Mouse (Mus musculus) right cerebral cortex, postnatal 36 days (tissue): ENCODE measurements around the gene Enc1.

Experiments
- DNase-seq, 2 experiments: peaks; one replicate each; pipeline ENCODE4 v3.0.0; 2022; ENCODE audit warnings: low spot score in 2 of 2, mixed read lengths in 1 of 2

Gene Enc1

GRCm38 (mm10) chr13:97291354-97291753 is 50.4 kb downstream of the Enc1 start:
- DNase-seq = no peak

DNA sequence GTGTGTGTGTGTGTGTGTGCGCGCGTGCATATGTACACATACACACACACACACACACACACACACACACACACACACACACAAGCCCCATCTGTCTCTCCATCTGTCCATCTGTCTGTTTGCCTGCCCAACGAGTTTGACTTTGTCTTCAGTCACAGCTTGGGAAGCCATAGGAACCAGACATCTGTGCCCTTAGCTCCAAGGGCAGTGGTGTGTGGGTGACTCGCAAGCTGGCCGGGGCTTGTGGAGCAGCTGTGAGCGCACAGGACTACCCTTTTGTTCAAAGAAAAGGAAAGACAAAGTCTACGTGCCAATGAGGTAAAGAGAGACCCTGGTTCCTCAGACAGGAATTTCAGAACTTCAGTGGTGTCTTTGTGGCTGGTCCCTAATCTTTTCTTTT is 51.1 kb downstream of the Enc1 start:
- no peak for DNase-seq

DNA sequence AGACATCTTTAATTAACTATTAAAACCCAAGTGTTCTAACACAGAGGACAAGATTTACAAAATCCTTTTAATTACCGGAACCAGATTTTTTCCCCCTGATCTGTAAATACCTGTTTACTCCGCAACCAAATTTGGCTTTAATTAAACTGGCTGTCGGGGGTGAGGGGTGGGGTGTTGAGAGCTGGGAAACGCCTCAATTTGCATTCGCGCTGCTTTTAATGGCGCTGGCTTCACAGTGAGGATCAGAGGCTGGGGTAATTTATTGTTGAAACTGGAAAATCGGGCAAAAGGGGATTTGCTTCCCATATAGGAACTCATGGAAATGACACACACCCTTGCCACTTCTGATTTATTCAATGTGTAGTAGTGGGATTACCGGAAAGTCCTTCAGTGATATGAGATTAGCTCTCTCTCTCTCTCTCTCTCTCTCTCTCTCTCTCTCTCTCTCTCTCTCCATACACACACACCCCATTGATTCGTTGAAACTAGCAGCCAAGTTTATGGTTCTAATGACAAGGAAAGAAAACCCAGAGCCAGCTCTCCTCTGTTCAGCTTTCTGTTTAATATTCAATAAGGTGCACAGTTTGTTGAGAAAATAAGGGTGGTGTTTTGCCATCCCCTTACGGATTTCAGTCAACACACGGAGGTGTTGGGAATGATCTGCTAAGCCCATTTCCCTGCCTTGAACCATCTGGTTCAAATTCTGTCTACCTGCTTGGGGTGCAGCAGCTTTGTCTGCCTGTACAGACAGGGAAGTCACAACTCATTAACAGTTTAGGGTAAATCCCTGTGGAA is 51.7 kb downstream of the Enc1 start:
- no peak for DNase-seq

DNA sequence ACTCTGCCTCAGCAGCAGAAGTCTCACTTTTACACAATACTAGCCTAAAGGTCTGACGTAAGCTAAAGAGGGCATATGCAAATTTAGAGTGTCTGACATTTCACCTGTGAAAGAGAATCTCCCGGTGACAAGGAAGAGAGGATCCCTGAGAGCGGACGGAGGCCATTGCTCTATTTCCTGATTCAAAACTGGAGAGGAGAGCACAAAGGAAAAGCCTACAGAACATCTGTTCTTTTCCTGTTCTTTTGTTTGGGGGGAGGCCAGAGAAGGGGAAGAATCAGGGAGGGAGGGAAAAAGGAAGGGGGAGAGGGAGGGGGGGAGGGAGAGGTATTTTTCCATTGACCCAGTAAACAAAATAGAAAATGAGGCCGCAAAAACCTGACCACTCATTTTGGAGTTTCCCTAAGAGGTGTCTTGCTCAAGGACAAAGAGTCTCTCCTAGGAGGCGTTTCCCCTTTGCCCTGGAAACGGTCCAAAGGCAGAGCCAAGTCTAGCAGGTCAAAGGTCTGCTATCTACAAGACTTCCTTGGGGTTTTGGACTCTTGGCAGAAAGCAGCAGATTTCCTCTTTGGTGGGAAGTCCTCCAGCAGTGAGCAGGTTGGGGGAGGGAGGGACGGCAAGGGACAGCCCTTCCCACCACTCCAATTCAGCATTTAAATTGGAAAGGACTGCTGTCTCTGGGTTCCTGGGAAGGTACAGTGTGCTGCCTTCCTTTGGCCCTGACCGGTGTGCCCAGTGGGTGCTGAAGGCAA is 54.4 kb downstream of the Enc1 start:
- DNase-seq = no peak

DNA sequence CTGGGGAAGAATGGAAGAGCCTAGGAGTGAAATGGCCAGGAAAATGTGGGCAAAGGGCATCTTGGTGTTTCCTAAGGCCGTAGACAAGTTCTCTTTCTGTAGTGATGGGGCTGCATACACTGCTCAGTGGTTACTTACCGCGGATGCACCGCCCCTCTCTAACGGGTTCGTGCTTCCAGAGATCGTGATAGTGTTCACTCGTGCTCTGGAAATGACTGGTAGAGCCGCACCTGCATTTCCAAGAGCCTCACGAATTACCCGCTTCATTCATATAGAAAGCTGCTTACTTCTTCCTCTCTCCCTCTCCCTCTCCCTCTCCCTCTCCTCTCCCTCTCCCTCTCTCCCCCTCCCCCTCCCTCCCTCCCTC is 54.9 kb downstream of the Enc1 start:
- DNase-seq = no peak

- no peak for DNase-seq
Measured at GRCm38 (mm10) chr13:97296281-97296680, 55.4 kb downstream of the Enc1 start.

GRCm38 (mm10) chr13:97296757-97297156 is 55.9 kb downstream of the Enc1 start:
- no peak for DNase-seq

DNA sequence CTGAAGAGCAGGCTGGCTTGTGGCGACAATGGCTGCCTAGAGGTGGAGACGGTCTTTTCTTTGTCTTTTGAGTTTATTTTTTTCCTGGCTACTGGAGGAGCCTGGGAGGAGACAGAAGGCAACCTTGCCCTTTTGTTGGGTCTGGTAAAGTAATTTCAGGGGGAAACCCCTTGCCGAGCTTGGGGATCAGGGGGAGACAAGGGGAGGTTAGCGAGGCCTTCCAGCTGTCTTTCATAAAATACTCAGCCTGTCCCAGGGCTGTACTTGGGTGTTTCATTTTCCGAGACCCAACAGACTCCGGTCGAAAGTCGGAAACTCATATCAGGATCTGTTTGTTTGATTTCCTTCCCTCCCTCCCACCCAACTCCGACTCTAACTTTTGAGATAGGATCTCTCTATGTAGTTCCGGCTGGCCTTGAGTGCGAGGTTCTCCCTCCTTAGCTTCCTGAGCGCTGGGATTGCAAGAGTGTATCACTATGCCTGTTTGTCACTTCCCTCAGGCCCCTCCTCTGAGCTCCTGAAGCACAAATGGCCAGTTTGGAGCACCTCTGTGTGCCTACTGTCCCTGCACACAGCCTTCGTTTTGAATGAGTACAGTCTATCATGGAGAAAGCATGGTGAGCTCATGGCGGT is 56.6 kb downstream of the Enc1 start:
- no peak for DNase-seq

DNA sequence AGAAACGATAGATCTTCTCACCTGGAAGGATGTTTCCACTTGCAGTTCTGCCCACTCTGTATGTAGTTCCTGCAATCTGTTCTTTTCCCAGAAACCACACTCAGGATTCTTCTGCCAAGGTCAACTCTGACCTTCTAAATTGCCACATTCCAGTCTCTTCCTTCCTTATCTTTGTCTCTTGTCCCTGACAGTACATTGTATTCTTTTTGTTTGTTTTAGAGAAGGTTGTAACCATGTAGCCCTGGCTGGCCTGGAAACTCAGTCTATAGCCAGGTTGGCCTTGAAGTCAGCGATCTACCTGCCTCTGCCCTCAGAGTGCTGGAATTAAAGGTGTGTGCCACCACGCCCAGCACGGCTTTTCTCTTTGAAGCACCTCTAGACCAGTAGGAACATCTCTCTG is 58.0 kb downstream of the Enc1 start:
- no peak for DNase-seq

DNA sequence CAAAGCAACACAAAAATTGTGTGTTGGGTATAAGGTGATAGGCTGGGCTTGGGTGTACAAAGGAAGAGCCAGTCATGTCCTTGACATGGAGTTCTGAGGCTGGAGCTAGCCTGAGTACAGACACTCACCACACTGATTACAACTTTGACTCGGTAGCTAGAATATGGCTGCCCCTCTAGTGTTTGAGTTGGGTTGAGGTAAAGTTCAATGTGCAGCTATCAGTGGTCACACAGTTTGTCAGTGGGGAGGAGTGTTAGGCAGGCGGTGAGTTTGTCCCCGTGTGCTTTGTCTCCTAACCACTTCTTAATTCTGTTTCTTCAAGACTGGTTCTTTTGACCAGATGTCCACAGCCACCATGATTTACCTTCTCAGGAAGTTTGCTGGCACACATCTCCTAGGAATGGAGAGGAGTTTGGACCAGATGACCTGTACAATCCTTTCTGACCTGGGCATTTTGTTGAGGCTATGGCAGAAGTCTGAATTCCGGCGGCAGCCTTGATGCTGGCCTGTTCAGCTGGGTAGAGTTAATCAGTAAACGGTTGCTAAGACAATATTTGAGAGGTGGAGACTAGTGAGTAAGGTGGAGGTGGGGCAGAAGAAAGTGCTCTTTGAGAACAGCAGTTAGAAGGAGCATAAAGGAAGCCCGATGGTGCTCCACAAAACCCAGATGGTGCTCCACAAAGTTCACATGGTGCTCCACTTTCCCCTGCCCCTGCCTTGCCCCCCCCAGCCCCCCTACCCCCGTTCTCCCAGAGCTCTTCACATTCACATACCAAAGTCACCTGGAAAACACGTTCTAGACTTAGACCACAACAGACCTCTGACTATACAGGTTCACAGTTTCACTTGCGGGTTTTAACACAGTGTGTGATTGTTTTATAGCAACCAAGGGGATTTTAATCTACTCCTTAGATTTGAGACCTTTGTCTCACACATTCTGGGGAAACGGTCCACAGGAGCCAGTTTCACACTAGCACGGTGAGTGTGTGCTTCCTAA is 59.3 kb downstream of the Enc1 start:
- DNase-seq = no peak
